Mouse (Mus musculus) forebrain, embryonic 15.5 days (tissue): ENCODE data around the gene Hsd11b1. TPM values are rescaled to one million over a fixed set of nuclear protein-coding genes. Genes with fewer than 3 reads are reported as not detected.

Source experiments
- ATAC-seq: fragments of 200-750 bp; cut with Nextera tagmentation; replicated peaks from 2 replicates; pipeline ENCODE4 v1.8.0; 2017; ENCODE audit warnings: mild to moderate bottlenecking, moderate TSS enrichment, moderate library complexity
- H3K27ac ChIP-seq: fragments of 300-500 bp; sonication (generic); replicated peaks from 2 replicates; pipeline ENCODE4 v1.5.1; 2015; ENCODE audit warnings: mild to moderate bottlenecking, inconsistent platforms
- H3K27me3 ChIP-seq: fragments of 300-500 bp; sonication (generic); 2 replicates; pipeline ENCODE4 v1.6.1; 2015; ENCODE audit warnings: inconsistent platforms
- H3K36me3 ChIP-seq: fragments of 300-500 bp; sonication (generic); 2 replicates; pipeline ENCODE4 v1.6.1; 2015; ENCODE audit warnings: mild to moderate bottlenecking, inconsistent platforms
- H3K4me1 ChIP-seq: fragments of 300-500 bp; sonication (generic); 2 replicates; pipeline ENCODE4 v1.6.1; 2015; ENCODE audit warnings: inconsistent platforms
- H3K4me2 ChIP-seq: fragments of 300-500 bp; sonication (generic); replicated peaks from 2 replicates; pipeline ENCODE4 v1.6.1; 2015; ENCODE audit warnings: mild to moderate bottlenecking, inconsistent platforms
- H3K4me3 ChIP-seq: fragments of 300-500 bp; sonication (generic); 2 replicates; pipeline ENCODE4 v1.5.1; 2015; ENCODE audit warnings: mild to moderate bottlenecking, inconsistent platforms
- H3K9ac ChIP-seq: fragments of 300-500 bp; sonication (generic); replicated peaks from 2 replicates; pipeline ENCODE4 v1.6.1; 2015; ENCODE audit warnings: mild to moderate bottlenecking, inconsistent platforms
- H3K9me3 ChIP-seq: fragments of 300-500 bp; sonication (generic); 2 replicates; pipeline ENCODE4 v1.6.1; 2016; ENCODE audit warnings: inconsistent platforms
- WGBS: fragments of 180-500 bp; shearing (Covaris S2); methylation state at CpG from one replicate; pipeline ENCODE4 v1.1.7; 2015; ENCODE audit warnings: mixed read lengths; 5-methylcytosine and 5-hydroxymethylcytosine counted together
- polyA plus RNA-seq: library from polyadenylated mRNA; unstranded; fragments of >200 nt; fragmentation: Nextera tagmentation; extraction: Ambion mirVana; gene quantifications from 2 replicates; pipeline ENCODE4 v1.2.1, GENCODE M21; 2015

Gene Hsd11b1
- polyA plus RNA-seq, 1 experiment from 2014 or later = 0.67 TPM

DNA sequence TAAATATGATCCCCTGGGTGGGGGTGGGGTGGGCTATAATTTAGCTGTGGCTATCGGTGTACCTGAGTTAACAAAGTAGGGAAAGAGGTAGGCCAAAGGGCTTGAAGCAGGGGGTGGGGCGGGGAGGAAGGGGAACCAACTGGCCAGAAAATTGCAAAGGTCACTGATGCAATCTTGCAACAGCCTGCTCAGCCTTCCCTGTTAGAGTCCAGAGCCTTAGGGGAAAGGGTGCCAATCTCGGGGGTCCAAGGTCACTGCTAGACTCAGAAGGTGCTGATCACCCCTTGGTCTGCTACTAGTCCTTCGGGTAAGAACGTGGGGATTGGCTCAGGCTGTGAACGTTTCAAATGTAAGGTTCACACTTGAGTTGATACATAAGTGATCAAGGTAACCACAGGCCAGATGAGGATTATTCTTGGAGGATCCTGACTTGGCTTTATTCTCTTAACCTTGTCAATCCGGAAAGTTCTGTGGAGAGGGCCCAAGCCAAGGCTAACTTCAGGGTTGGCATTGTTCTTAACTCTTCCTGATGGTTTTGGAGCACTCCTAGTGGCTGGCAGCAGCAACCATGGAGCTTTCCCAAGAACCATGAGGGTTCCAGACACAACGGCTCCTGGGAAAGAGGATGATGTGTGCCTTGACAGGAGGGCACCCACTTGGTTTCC is 10.7 kb upstream of the Hsd11b1 start:
- Histone ChIP-seq H3K9ac (no peak overlapping the region), H3K27me3 (no peaks in the 10 kb centered on the region), H3K27ac (no peak overlapping the region), H3K4me2 (no peak overlapping the region), H3K4me1 (peaks cover 12% of the 10 kb centered on the region), H3K36me3 (no peaks in the 10 kb centered on the region), H3K9me3 (no peaks in the 10 kb centered on the region), H3K4me3 (no peak overlapping the region)
- no peak for ATAC-seq
- WGBS = 87% methylated on average over 8 of the region's 8 CpGs

DNA sequence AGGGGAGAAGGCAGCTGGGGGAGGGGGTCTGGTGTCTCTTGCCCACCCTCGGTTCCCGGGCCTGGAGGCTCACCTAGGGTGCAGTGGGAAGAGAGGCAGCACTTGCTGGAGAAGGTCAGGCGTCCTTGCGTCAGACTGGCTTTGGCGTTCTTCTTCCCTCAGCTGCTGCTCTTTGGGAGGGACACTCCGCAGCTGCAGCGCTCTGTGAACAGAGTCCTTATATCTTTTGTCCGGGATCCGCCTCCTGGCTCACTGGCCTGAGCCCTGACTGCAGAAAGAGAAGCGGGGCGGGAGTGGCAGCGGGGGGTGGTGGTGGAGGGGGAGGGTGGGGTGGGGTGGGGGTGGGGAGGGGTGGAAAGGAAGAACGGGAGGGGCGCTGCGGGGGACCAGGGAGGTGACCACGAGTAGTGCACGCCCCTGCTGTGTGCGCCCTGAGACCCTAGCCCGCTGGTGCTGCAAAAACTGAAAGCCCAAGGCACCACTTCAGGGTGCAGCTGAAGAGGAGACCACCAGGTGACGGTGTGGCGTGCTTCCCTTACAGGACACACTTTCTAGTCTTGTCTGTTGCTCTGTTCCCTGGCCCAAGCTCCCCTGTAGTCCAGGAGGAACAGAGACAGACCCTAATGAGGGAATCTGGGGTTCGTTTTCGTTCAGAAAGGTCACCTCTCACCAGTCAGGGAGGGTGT is 9.2 kb upstream of the Hsd11b1 start, which contains the start of gene G0s2:
Gene G0s2 (minus strand): TSS at position 302 of the 686 bp plus-strand sequence.
- Histone ChIP-seq H3K4me1 (peaks cover 12% of the 10 kb centered on the region), H3K36me3 (no peaks in the 10 kb centered on the region), H3K4me2 (peak within 1 kb of the TSS; percentile 44), H3K9ac (peak within 1 kb of the TSS; percentile 33), H3K27me3 (no peaks in the 10 kb centered on the region), H3K4me3 (peak within 1 kb of the TSS; percentile 29), H3K27ac (peak within 1 kb of the TSS; percentile 58), H3K9me3 (no peaks in the 10 kb centered on the region)
- WGBS = under 1% methylated on average over 21 of the region's 23 CpGs
- peak; percentile 74 for ATAC-seq

DNA sequence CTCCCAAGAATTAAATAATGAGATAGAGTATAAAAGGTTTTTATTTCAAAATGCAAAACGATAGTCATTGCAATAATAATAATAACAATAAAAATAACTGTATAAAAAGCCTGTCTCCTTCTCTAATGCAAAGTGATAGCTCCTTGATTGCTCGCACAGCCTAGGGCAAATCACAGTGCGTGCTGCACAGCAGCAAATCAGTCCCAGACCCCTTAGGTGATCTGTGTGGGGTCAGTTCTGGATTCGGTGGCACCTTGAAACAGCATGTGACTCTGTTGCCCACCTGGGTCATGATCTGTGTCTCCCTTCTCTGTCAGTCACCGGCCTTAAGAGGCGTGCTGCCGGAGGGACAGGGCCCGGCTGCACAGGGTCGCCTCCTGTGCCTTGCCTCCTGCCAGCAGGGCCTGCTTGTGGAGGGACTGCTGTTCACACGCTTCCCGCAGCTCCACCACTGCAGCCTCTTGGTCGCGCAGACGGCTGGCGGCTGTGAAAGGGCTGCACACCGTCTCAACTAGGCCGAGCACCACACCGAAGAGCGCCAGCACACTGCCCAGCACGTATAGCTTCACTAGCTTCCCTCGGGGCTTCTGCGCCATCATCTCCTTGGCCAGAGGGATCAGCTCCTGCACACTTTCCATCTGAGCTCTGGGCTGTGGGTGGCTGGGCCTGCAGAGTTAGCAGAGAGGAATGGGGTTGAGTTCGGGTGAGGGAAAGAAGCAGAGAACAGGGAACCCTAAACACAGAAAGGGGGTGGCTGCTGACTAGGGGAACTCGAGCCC is 8.5 kb upstream of the Hsd11b1 start:
- H3K4me2 ChIP-seq = peak overlapping the region; percentile 44
- no peaks in the 10 kb centered on the region for H3K27me3 ChIP-seq
- peak overlapping the region; percentile 58 for H3K27ac ChIP-seq
- peak; percentile 64 for ATAC-seq
- H3K4me1 ChIP-seq = peaks cover 12% of the 10 kb centered on the region
- H3K4me3 ChIP-seq = peak overlapping the region; percentile 29
- peak overlapping the region; percentile 33 for H3K9ac ChIP-seq
- no peaks in the 10 kb centered on the region for H3K36me3 ChIP-seq
- WGBS = 15% methylated on average over 24 of the region's 24 CpGs
- H3K9me3 ChIP-seq = no peaks in the 10 kb centered on the region

DNA sequence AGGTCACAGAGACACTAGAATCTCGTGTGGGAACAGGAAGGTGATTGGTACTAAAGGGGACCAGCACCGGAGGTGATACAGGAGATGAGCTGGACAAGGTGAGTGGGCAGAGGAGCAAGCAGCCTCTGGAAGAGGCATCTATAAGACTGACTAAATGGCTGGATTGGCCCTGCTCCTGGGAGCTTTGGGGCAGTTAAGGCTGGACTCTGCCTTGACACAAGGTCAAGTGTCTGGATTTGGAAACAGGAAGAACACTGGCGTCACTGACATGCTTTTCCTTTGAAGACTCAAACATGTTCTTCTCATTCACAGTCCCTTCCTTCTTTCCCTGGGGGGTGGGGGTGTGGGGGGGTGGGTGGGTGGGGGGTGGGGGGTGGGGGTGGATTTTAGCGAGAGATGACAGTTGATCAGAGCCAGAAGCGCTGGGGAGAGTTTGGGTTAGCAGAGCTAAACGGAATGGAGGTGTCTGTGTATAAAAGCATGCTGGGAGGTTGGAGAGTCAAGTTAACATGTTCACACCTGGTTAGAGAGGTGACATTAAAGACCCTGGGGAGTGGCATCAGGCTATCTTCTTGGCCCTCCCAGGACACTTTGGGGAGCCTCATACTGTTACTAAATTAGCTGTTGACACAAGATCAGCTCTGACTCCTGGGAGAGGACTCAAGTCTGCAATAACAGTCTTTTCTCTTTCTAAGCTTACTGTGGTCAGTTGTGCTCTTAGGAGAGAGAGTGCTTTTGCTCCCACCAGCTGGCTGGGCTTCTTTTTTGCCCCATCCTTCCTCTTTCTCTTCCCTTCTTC is 7.3 kb upstream of the Hsd11b1 start:
- Histone ChIP-seq H3K4me2 (no peak overlapping the region), H3K4me3 (no peak overlapping the region), H3K27ac (no peak overlapping the region), H3K27me3 (no peaks in the 10 kb centered on the region), H3K9me3 (no peaks in the 10 kb centered on the region), H3K4me1 (peaks cover 12% of the 10 kb centered on the region), H3K36me3 (no peaks in the 10 kb centered on the region), H3K9ac (no peak overlapping the region)
- 68% methylated on average over 6 of the region's 6 CpGs for WGBS
- no peak for ATAC-seq

DNA sequence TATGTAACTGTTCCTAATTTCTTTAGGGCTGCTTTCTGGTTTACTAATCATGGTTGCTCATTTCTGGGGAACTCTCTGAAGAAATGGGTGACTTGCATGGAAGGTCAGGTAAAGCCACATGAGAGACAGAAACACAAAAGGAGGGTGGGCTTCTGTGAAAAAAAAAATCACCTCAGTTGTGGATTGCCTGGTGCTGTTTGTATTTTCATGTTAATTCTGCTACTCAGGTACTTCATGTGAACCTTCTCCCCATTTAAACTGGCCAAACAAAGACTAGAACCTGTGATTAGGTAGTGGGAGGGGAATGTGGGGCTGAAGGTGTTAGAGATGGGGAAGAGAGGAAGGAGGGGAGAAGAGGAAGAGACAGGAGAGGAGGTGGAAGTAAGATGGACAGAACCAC is 1.9 kb upstream of the Hsd11b1 start:
- Histone ChIP-seq H3K36me3 (no peaks in the 10 kb centered on the region), H3K9me3 (no peaks in the 10 kb centered on the region), H3K27ac (no peak overlapping the region), H3K9ac (no peak overlapping the region), H3K27me3 (no peaks in the 10 kb centered on the region), H3K4me2 (no peak overlapping the region), H3K4me3 (no peak overlapping the region), H3K4me1 (no peaks in the 10 kb centered on the region)
- no peak for ATAC-seq

DNA sequence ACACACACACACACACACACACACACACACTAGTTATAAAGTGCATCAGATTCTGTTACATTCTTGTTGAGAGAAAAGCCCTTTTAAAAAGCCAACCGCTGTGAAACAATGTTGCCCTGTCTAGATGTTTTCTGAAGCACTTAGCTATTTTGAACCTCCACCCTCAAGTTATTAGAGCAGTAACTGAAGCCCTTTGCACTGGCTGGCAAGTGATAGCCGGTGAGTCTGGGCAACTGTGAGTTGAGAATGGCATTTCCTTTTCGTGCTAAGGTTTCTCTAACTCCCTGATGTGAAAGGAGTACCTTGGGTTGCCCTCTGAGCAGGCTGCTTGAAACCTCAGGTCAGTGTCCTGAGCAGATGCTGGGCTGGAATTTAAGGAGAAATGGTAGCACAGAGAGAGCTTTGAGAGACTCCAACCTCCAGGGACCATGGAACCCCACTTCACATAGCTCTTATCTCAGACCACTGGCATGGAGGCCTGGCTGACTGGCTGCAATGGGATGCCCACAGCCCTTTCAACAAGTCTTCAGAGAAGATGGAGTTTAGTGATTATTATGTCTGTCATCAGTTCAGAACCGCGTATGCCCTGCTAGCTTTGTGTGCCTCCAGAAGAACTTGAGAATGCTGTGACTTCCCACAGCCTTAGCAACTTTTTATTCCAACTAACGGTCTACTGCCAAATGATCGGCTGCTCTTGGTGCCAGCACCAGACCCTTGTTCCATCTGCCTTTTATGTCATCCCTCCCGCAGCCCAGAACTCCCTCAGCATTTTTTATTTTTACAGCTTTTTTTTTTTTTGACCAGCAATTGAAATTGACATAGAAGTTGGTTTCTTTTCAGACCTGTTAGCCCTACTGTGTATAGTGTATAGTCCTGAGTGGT is 608 bp downstream of the Hsd11b1 start:
- peak overlapping the region; percentile 41; the same call in 1 of the 2 replicates for H3K27ac ChIP-seq
- WGBS = 68% methylated on average over 8 of the region's 8 CpGs
- H3K27me3 ChIP-seq = no peaks in the 10 kb centered on the region
- no peak for ATAC-seq
- no peak overlapping the region for H3K9ac ChIP-seq
- H3K4me2 ChIP-seq = no peak overlapping the region
- no peaks in the 10 kb centered on the region for H3K4me1 ChIP-seq
- H3K36me3 ChIP-seq = no peaks in the 10 kb centered on the region
- no peaks in the 10 kb centered on the region for H3K9me3 ChIP-seq
- H3K4me3 ChIP-seq = no peak overlapping the region

DNA sequence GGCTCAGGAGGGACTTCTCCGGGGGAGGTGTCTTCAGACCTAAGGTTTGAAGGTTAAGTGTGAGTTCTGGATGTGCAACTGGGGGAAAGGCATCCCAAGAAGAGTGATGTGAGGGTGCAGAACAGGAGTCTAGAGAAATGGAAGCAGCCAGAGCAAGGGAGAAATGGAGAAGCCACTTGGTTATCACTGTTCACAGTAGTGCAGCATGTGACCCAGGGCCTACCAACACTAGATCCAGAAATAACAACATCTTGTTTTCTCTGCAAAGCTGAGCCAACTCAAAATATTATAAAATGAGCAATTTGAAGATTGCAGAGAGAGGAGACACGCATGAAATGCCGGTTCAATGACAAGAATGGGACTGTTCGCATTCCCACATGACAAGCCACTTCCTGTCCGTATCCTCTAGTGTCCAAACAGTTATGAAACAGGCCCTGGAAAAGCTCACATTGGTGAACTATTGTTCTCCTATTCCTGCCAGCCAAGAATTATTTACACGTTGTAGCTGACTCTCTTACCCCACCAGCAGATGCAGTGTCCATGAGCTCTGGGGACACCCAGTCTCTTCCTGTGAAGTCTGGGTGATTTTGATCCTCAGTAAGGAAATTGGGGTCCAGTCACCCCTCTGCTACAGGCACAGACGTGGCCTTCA is 1.9 kb downstream of the Hsd11b1 start:
- Histone ChIP-seq H3K4me3 (no peak overlapping the region), H3K4me2 (no peak overlapping the region), H3K9me3 (no peaks in the 10 kb centered on the region), H3K27ac (no peak overlapping the region), H3K9ac (no peak overlapping the region), H3K27me3 (no peaks in the 10 kb centered on the region), H3K4me1 (no peaks in the 10 kb centered on the region), H3K36me3 (no peaks in the 10 kb centered on the region)
- 76% methylated on average over 7 of the region's 7 CpGs for WGBS
- ATAC-seq = no peak

DNA sequence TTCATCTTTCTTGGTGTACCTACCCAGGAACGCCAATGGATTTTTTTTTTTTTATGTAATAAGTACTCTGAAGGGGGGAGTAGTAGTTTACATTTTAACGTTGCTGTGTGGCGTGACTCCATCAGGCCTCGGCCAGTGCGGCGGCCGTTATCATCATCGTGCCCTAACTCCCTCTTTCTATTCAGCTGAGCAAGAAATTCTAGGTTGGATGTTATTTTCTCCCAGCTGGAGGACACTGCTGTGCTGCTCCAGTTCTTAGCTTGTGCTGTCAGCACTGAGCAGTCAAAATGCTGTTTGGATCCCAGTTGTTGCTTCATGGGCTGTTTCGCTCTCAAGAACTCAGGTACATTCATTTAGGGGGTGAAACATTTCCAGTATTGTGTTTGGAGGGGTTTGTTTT is 4.3 kb downstream of the Hsd11b1 start:
- 91% methylated on average over 9 of the region's 9 CpGs for WGBS
- Histone ChIP-seq H3K4me1 (0 out of 2 replicates have a peak, but pooled peaks cover 4% of the 10 kb centered on the region), H3K27me3 (no peaks in the 10 kb centered on the region), H3K36me3 (no peaks in the 10 kb centered on the region), H3K4me3 (no peak overlapping the region), H3K9ac (no peak overlapping the region), H3K9me3 (no peaks in the 10 kb centered on the region), H3K4me2 (no peak overlapping the region), H3K27ac (no peak overlapping the region)
- ATAC-seq = no peak

DNA sequence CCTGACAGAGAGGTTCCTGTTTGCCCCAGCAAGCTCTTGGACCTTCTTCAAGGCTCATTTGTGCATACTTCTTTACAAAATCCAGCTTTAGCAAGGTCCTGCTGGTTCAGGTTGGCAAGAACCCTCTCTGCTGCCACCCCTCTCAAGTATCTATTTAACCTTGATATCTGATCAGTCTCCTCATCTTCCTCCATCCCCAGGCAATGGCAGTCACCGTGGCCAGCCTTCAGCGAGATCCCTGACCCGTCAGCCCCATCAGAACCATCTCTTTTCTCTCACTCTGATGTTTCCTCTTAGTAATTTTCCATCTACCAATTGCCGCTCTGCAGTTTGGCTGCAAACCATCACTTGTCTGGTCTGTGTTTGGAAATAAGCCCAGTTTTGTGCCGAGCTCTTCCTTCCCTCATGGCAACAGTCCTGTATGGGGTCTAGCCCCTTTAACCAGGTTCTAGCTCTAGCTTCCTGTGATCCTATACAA is 7.2 kb downstream of the Hsd11b1 start:
- Histone ChIP-seq H3K9ac (no peak overlapping the region), H3K9me3 (no peaks in the 10 kb centered on the region), H3K36me3 (no peaks in the 10 kb centered on the region), H3K27me3 (no peaks in the 10 kb centered on the region), H3K27ac (0 out of 2 replicates have a peak overlapping the region, but pooled peaks have one; percentile 10), H3K4me3 (no peak overlapping the region), H3K4me2 (no peak overlapping the region), H3K4me1 (0 out of 2 replicates have a peak, but pooled peaks cover 4% of the 10 kb centered on the region)
- 57% methylated on average over 5 of the region's 5 CpGs for WGBS
- no peak for ATAC-seq

DNA sequence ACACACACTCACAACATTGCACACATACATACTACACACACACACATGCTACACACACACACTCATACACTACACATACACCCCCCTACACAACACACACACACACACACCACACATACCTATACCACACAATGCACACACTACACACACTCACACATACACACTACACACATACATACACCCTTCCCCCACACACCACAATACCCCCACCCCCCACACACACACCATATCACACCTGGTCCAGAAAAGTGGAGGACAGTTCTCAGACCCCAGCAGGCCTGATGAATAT is 7.6 kb downstream of the Hsd11b1 start:
- Histone ChIP-seq H3K4me1 (0 out of 2 replicates have a peak, but pooled peaks cover 4% of the 10 kb centered on the region), H3K27me3 (no peaks in the 10 kb centered on the region), H3K4me3 (no peak overlapping the region), H3K36me3 (no peaks in the 10 kb centered on the region), H3K9me3 (no peaks in the 10 kb centered on the region), H3K4me2 (no peak overlapping the region), H3K27ac (0 out of 2 replicates have a peak overlapping the region, but pooled peaks have one; percentile 10), H3K9ac (no peak overlapping the region)
- ATAC-seq = peak; percentile 57; the same call in 1 of the 2 replicates
